Mouse (Mus musculus) MEL (cell line): ENCODE measurements around the gene H2-Ob. TPM values are rescaled to one million over a fixed set of nuclear protein-coding genes. Genes with fewer than 3 reads are reported as not detected.

Experiments
- DNase-seq: peaks from one replicate; pipeline ENCODE4 v3.0.0; 2011; ENCODE audit warnings: low read depth, low spot score
- H3K27ac ChIP-seq: 2 replicates; pipeline ENCODE4 v1.5.1; 2012; ENCODE audit warnings: low read depth, mild to moderate bottlenecking, control low read depth, low read length, moderate library complexity; ENCODE audit not compliant: control insufficient read depth
- H3K27me3 ChIP-seq, 2 experiments: fragments of 150-350 bp in 1 of 2; sonication (generic) in 1 of 2; 2 replicates each; pipeline ENCODE4 v1.6.1; 2012; ENCODE audit warnings: low read length in 2 of 2, mild to moderate bottlenecking in 2 of 2, improper control_type of control experiment in 1 of 2, moderate library complexity in 1 of 2; ENCODE audit not compliant: insufficient read depth in 2 of 2, control insufficient read depth in 1 of 2
- H3K36me3 ChIP-seq, 2 experiments: 2 replicates each; pipeline ENCODE4 v1.6.1; 2012 to 2014; ENCODE audit warnings: low read length in 2 of 2, improper control_type of control experiment in 1 of 2, inconsistent platforms in 1 of 2, mild to moderate bottlenecking in 1 of 2; ENCODE audit not compliant: insufficient read depth in 2 of 2, control insufficient read depth in 1 of 2
- H3K4me1 ChIP-seq, 2 experiments: fragments of 150-350 bp in 1 of 2; sonication (generic) in 1 of 2; 2 replicates each; pipeline ENCODE4 v1.6.1; 2012; ENCODE audit warnings: low read length in 2 of 2, improper control_type of control experiment in 1 of 2, mild to moderate bottlenecking in 1 of 2; ENCODE audit not compliant: insufficient read depth in 2 of 2, control insufficient read depth in 1 of 2
- H3K4me3 ChIP-seq, 2 experiments: fragments of 150-350 bp in 1 of 2; sonication (generic) in 1 of 2; 2 replicates each; pipeline ENCODE4 v1.5.1; 2012; ENCODE audit warnings: low read depth in 2 of 2, low read length in 2 of 2, mild to moderate bottlenecking in 2 of 2, moderate library complexity in 2 of 2, control low read depth in 1 of 2, improper control_type of control experiment in 1 of 2; ENCODE audit not compliant: control insufficient read depth in 1 of 2, insufficient read depth in 1 of 2
- H3K79me2 ChIP-seq: 2 replicates; pipeline ENCODE4 v1.6.1; 2012; ENCODE audit warnings: mild to moderate bottlenecking, low read length, moderate library complexity; ENCODE audit not compliant: control insufficient read depth, poor library complexity, insufficient read depth
- H3K9ac ChIP-seq: 2 replicates; pipeline ENCODE4 v1.6.1; 2012; ENCODE audit warnings: low read depth, mild to moderate bottlenecking, control low read depth, low read length, moderate library complexity; ENCODE audit not compliant: control insufficient read depth, poor library complexity, severe bottlenecking
- H3K9me3 ChIP-seq: fragments of 150-350 bp; sonication (generic); replicated peaks from 2 replicates; pipeline ENCODE4 v1.6.1; 2012; ENCODE audit warnings: mild to moderate bottlenecking, low read length, improper control_type of control experiment, moderate library complexity; ENCODE audit not compliant: insufficient read depth
- EP300 ChIP-seq, 2 experiments: IDR thresholded peaks; 2 replicates each; pipeline ENCODE4 v1.6.1; 2011; ENCODE audit warnings: improper control_type of control experiment in 2 of 2, low read length in 2 of 2, low read depth in 1 of 2, mild to moderate bottlenecking in 1 of 2
- GATA1 ChIP-seq: IDR thresholded peaks from 2 replicates; pipeline ENCODE4 v1.6.1; 2011; ENCODE audit warnings: low read depth, low read length, improper control_type of control experiment
- JUND ChIP-seq: IDR thresholded peaks from 2 replicates; pipeline ENCODE4 v1.6.1; 2011; ENCODE audit warnings: low read depth, mild to moderate bottlenecking, improper control_type of control experiment, low read length
- KAT2A ChIP-seq: conservative IDR thresholded peaks from 2 replicates; pipeline ENCODE4 v1.6.1; 2012; ENCODE audit warnings: low read depth, low read length, improper control_type of control experiment, inconsistent platforms
- MEF2A ChIP-seq: IDR thresholded peaks from 2 replicates; pipeline ENCODE4 v1.6.1; 2014; ENCODE audit warnings: low read depth, mild to moderate bottlenecking, inconsistent platforms, low read length, improper control_type of control experiment; ENCODE audit not compliant: poor library complexity, insufficient replicate concordance, severe bottlenecking; ENCODE audit errors: extremely low read depth
- MXI1 ChIP-seq: IDR thresholded peaks from 2 replicates; pipeline ENCODE4 v1.6.1; 2011; ENCODE audit warnings: mild to moderate bottlenecking, low read depth, low read length, improper control_type of control experiment
- MYB ChIP-seq: IDR thresholded peaks from 2 replicates; pipeline ENCODE4 v1.6.1; 2011; ENCODE audit warnings: mild to moderate bottlenecking, low read depth, low read length, improper control_type of control experiment
- MYC ChIP-seq: IDR thresholded peaks from 2 replicates; pipeline ENCODE4 v1.6.1; 2011; ENCODE audit warnings: low read depth, mild to moderate bottlenecking, low read length, improper control_type of control experiment, moderate library complexity
- NRF1 ChIP-seq: IDR thresholded peaks from 2 replicates; pipeline ENCODE4 v1.6.1; 2014; ENCODE audit warnings: low read depth, mild to moderate bottlenecking, inconsistent platforms, low read length, improper control_type of control experiment, moderate library complexity; ENCODE audit not compliant: poor library complexity, insufficient read depth, severe bottlenecking
- POLR2A ChIP-seq, 2 experiments: IDR thresholded peaks; 2 replicates each; pipeline ENCODE4 v1.6.1; 2011 to 2012; ENCODE audit warnings: low read length in 2 of 2, mild to moderate bottlenecking in 2 of 2, control low read depth in 1 of 2, improper control_type of control experiment in 1 of 2, low read depth in 1 of 2, moderate library complexity in 1 of 2; ENCODE audit not compliant: control insufficient read depth in 1 of 2, insufficient read depth in 1 of 2, poor library complexity in 1 of 2
- POLR2AphosphoS2 ChIP-seq: IDR thresholded peaks from 2 replicates; pipeline ENCODE4 v1.6.1; 2011; ENCODE audit warnings: low read length, improper control_type of control experiment
- POLR2AphosphoS5 ChIP-seq: IDR thresholded peaks from 2 replicates; pipeline ENCODE4 v1.6.1; 2012; ENCODE audit warnings: low read depth, borderline replicate concordance, mild to moderate bottlenecking, inconsistent platforms, low read length, moderate library complexity, mixed read lengths
- RCOR1 ChIP-seq: IDR thresholded peaks from 2 replicates; pipeline ENCODE4 v1.6.1; 2012; ENCODE audit warnings: low read depth, mild to moderate bottlenecking, inconsistent platforms, low read length, improper control_type of control experiment
- SIN3A ChIP-seq: IDR thresholded peaks from 2 replicates; pipeline ENCODE4 v1.6.1; 2012; ENCODE audit warnings: low read length, improper control_type of control experiment, inconsistent platforms
- SMC3 ChIP-seq: IDR thresholded peaks from 2 replicates; pipeline ENCODE4 v1.6.1; 2011; ENCODE audit warnings: low read depth, low read length, improper control_type of control experiment
- TAL1 ChIP-seq: IDR thresholded peaks from 2 replicates; pipeline ENCODE4 v1.6.1; 2012; ENCODE audit warnings: mild to moderate bottlenecking, inconsistent platforms, low read length, moderate library complexity, mixed read lengths
- TCF12 ChIP-seq: IDR thresholded peaks from 2 replicates; pipeline ENCODE4 v1.6.1; 2014; ENCODE audit warnings: low read depth, mild to moderate bottlenecking, inconsistent platforms, low read length, improper control_type of control experiment, moderate library complexity
- ZC3H11A ChIP-seq: IDR thresholded peaks from 2 replicates; pipeline ENCODE4 v1.6.1; 2012; ENCODE audit warnings: low read depth, mild to moderate bottlenecking, inconsistent platforms, low read length, improper control_type of control experiment
- ZKSCAN1 ChIP-seq: IDR thresholded peaks from 2 replicates; pipeline ENCODE4 v1.6.1; 2012; ENCODE audit warnings: low read depth, mild to moderate bottlenecking, inconsistent platforms, low read length, improper control_type of control experiment, moderate library complexity
- ZMIZ1 ChIP-seq: IDR thresholded peaks from 2 replicates; pipeline ENCODE4 v1.6.1; 2012; ENCODE audit warnings: low read depth, mild to moderate bottlenecking, inconsistent platforms, low read length, improper control_type of control experiment, moderate library complexity
- ZNF384 ChIP-seq: IDR thresholded peaks from 2 replicates; pipeline ENCODE4 v1.6.1; 2012; ENCODE audit warnings: low read depth, mild to moderate bottlenecking, inconsistent platforms, low read length, improper control_type of control experiment
- polyA plus RNA-seq, 2 experiments: library from polyadenylated mRNA; stranded (reverse) in 1 of 2; unstranded in 1 of 2; fragments of >175 nt in 1 of 2; fragments of >200 nt in 1 of 2; gene quantifications; 2 replicates each; pipeline versions ENCODE4 v1.2.1 to v1.2.4; 2012; ENCODE audit warnings: low replicate concordance in 2 of 2, low read depth in 1 of 2; ENCODE audit not compliant: insufficient read length in 2 of 2, insufficient read depth in 1 of 2, missing spikeins in 1 of 2
- total RNA-seq: library from RNA; depleted of rRNA; stranded (reverse); fragments of 300-350 nt; gene quantifications from 2 replicates; pipeline ENCODE4 v1.2.3, GENCODE M21; 2012

The H2-Ob gene
- total and polyA plus RNA-seq, 3 experiments = 0.81 to 2.0 TPM; not detected in 1

DNA sequence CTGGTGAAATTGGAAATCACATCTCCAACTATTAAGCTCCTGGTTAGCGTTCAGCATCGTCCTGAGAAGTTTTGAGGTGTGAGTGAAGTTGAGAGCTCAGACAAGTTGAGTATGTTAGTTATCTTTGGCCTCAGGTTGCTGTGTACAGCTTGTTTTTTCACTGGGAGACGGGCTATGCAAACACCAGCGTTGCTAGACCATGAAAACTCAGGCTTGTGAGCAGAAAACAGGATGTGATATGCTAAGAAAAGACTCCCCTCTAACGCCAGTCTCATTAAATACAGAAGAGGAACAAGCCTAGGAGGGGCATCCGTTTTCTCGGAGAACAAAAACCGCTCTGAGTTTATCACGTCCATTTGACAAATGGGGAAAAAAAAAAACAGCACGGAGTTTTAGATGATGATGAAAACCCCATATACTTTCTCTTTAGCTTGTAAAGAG lies 918 bp downstream of the H2-Ob start:
- DNase-seq = peak; percentile 76
- no peak for TF ChIP-seq ZC3H11A
- TF ChIP-seq MEF2A = no peak
- TF ChIP-seq MYB = no peak
- peak; percentile 76 for TF ChIP-seq ZNF384
- H3K4me1 ChIP-seq = peaks cover 0 to 2% of the 10 kb centered on the region in 2 experiments; a peak in 1 of 4 replicates
- peak overlapping the region; percentile 44 for H3K9ac ChIP-seq
- H3K4me3 ChIP-seq = peak overlapping the region; percentile 30 to 49
- peaks cover 0 to 1% of the 10 kb centered on the region in 2 experiments; a peak in 1 of 4 replicates for H3K27me3 ChIP-seq
- no peaks in the 10 kb centered on the region for H3K79me2 ChIP-seq
- no peaks in the 10 kb centered on the region for H3K9me3 ChIP-seq
- peak overlapping the region; percentile 69 for H3K27ac ChIP-seq
- peaks cover 0 to 4% of the 10 kb centered on the region in 2 experiments; a peak in 2 of 4 replicates for H3K36me3 ChIP-seq

DNA sequence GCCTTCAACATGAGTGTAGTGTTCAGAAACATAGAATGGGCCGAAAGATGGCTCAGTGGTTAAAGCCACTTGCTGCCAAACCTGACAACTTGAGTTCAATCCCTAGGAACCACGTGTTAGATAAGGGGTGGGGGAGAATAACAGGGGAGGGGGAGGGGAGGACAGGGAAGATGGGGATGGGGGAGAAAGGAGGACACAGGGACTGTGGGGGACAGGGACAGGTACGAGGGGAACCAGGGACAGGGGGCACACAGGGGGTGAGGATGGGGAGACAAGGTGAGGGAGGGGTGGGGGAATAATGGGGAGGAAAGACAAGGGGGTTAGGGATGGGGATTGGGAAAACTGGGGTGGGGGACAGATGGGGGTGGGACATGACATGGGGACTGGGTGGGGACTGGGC lies 1.7 kb downstream of the H2-Ob start:
- H3K4me3 ChIP-seq = no peak overlapping the region
- no peak overlapping the region for H3K27ac ChIP-seq
- no peak for DNase-seq

DNA sequence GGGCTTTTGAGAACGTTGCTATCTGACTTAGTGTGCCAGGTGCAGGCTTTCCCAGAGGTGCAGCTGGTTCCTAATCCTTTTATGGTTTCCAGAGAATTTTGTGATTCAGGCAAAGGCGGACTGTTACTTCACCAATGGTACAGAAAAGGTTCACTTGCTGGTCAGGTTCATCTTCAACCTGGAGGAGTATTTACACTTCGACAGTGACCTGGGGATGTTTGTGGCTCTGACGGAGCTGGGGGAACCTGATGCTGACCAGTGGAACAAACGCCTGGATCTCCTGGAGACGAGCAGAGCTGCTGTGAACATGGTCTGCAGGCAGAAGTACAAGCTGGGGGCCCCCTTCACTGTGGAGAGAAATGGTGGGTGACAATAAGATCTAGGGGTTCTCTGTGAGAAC lies 2.2 kb downstream of the H2-Ob start:
- TF ChIP-seq ZNF384 (no peak), SIN3A (no peak), MXI1 (no peak), TAL1 (no peak), POLR2AphosphoS2 (no peak), ZKSCAN1 (no peak), MEF2A (no peak), POLR2A (IDR thresholded peaks at IDR 0.05; ENCODE audit: control insufficient read depth in 1 of 2, insufficient read depth in 1 of 2, low read depth in 1 of 2, low read length in 2 of 2, poor library complexity in 1 of 2) (no peak), SMC3 (no peak), TCF12 (no peak), JUND (no peak), EP300 (IDR thresholded peaks at IDR 0.05; ENCODE audit: low read depth in 1 of 2, low read length in 2 of 2) (no peak), ZMIZ1 (no peak), RCOR1 (no peak), NRF1 (no peak)
- TF ChIP-seq, all 39 proteins: peak for 0
- Histone ChIP-seq H3K36me3 (peaks cover 0 to 3% of the 10 kb centered on the region in 2 experiments; a peak in 1 of 4 replicates), H3K4me3 (no peak overlapping the region), H3K27ac (no peak overlapping the region), H3K9me3 (no peaks in the 10 kb centered on the region), H3K4me1 (no peaks in the 10 kb centered on the region; a peak in 1 of 4 replicates), H3K79me2 (no peaks in the 10 kb centered on the region), H3K9ac (no peak overlapping the region), H3K27me3 (peaks cover 0 to 4% of the 10 kb centered on the region in 2 experiments; a peak in 1 of 4 replicates)
- no peak for DNase-seq

More for the DNA sequence above, 1.7 kb downstream of the H2-Ob start:
- peaks cover 0 to 3% of the 10 kb centered on the region in 2 experiments; a peak in 1 of 4 replicates for H3K36me3 ChIP-seq
- TF ChIP-seq POLR2AphosphoS5 (no peak), ZC3H11A (no peak), ZMIZ1 (no peak), MYC (no peak), GATA1 (no peak), KAT2A (no peak)
- H3K9ac ChIP-seq = no peak overlapping the region
- H3K27me3 ChIP-seq = peaks cover 0 to 4% of the 10 kb centered on the region in 2 experiments; a peak in 1 of 4 replicates
- H3K79me2 ChIP-seq = no peaks in the 10 kb centered on the region
- no peaks in the 10 kb centered on the region; a peak in 1 of 4 replicates for H3K4me1 ChIP-seq
- H3K9me3 ChIP-seq = no peaks in the 10 kb centered on the region
